Mouse (Mus musculus): Measurements from ENCODE around the gene Gsdma2.

Gene Gsdma2

DNA sequence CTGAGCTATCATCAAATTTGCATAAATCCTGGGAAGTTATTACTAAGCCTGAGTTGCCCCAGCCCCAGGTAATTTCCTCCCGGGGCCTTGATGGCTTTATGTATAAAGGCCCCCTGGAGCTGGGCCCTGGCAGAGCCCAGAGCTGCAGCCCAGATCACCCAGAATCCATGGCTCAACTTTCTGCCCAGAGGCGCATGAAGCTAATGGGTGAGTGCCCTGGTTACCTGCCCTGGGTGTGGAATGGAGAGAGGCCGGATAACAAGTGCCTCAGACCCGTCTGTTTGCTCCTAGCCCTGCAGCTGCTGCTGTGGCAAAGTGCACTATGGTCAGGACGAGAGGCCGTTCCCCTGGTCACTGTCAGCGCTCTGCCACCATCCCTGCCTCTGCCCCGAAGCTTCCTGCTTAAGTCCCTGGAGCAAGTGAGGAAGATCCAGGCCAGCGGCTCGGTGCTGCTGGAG, 54.7 kb downstream of the Gsdma2 start, which contains the start of gene Csf3:
Gene Csf3, plus strand, starts transcription at position 51 of the 458 bp plus-strand sequence.
- no peak for DNase-seq (ENCODE audit: low spot score)

DNA sequence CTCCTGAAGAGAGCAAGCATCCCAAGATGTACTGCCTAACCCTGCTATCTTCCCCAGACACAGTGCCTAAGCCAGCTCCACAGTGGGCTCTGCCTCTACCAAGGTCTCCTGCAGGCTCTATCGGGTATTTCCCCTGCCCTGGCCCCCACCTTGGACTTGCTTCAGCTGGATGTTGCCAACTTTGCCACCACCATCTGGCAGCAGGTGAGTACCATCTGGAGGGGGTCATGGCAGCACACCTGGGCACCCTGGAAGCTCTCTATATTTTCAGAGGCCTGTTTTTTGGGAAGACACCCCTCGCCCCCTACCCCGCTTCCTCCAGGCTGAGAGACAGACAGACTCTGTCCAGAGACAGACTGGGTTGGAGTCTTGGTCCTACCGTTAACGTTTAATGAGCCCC, 55.8 kb downstream of the Gsdma2 start:
- no peak for DNase-seq (ENCODE audit: low spot score)

DNA sequence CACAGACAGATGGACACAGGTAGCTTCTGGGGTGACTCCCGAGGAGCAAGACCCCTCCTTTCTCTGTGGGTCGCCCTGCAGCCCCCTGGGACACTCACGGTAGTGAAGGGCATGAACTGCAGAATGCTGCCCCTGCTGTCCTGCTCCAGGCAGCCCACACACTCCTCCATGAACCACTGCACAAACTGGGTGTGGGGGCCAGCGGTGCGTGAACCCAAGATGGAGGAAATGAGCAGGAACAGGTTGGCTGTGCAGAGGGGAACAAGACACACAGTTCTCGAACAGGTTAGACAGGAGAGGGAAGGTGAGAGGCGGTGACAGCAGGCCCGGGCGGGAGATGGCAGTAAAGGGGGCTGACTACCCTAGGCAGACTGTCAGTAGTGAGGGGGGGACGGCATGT, 58.5 kb downstream of the Gsdma2 start:
- DNase-seq (ENCODE audit: low spot score) = no peak
